Mouse (Mus musculus): Measurements from ENCODE around the gene Crygs.

GRCm38 (mm10) chr16:22782686-22783085 is 28.7 kb downstream of the Crygs start:
- TF ChIP-seq CTCF (IDR thresholded peaks at IDR 0.05) (no peak), EP300 (IDR thresholded peaks at IDR 0.05) (no peak)
